Mouse (Mus musculus) heart, adult 2 months (tissue): ENCODE measurements around the gene Crebrf. TPM values are rescaled to one million over a fixed set of nuclear protein-coding genes. Genes with fewer than 3 reads are reported as not detected.

Source experiments
- DNase-seq, 2 experiments: peaks; one replicate each; pipeline ENCODE4 v3.0.0; 2021
- H3K27ac ChIP-seq: fragments of 200-600 bp; 2 replicates; pipeline ENCODE4 v1.8.1; 2022
- H3K27me3 ChIP-seq: fragments of 200-500 bp; 2 replicates; pipeline ENCODE4 v1.6.1; 2012; ENCODE audit warnings: mild to moderate bottlenecking, low read length, inconsistent platforms, mixed read lengths; ENCODE audit not compliant: control insufficient read depth, insufficient read depth
- H3K36me3 ChIP-seq: fragments of 200-500 bp; 2 replicates; pipeline ENCODE4 v1.6.1; 2012; ENCODE audit warnings: low read length, inconsistent platforms; ENCODE audit not compliant: control insufficient read depth, insufficient read depth
- H3K4me1 ChIP-seq: fragments of 200-500 bp; 2 replicates; pipeline ENCODE4 v1.6.1; 2011; ENCODE audit warnings: low read length; ENCODE audit not compliant: control insufficient read depth, insufficient read depth
- H3K4me3 ChIP-seq: fragments of 200-600 bp; 2 replicates; pipeline ENCODE4 v1.8.1; 2022
- H3K79me2 ChIP-seq: fragments of 200-500 bp; replicated peaks from 2 replicates; pipeline ENCODE4 v1.6.1; 2012; ENCODE audit warnings: mild to moderate bottlenecking, inconsistent platforms, low read length, moderate library complexity, mixed read lengths; ENCODE audit not compliant: control insufficient read depth, insufficient read depth
- H3K9ac ChIP-seq: fragments of 200-500 bp; 2 replicates; pipeline ENCODE4 v1.6.1; 2012; ENCODE audit warnings: low read depth, mild to moderate bottlenecking, control low read depth, inconsistent platforms, low read length, mixed read lengths
- CTCF ChIP-seq: fragments of 200-600 bp; IDR thresholded peaks from 2 replicates; pipeline ENCODE4 v1.8.1; 2022; ENCODE audit warnings: antibody characterized with exemption, mild to moderate bottlenecking, moderate library complexity
- EP300 ChIP-seq: fragments of 200-500 bp; IDR thresholded peaks from 2 replicates; pipeline ENCODE4 v1.6.1; 2011; ENCODE audit warnings: low read depth, low read length, control low read depth; ENCODE audit not compliant: insufficient read depth
- POLR2A ChIP-seq: fragments of 200-500 bp; IDR thresholded peaks from 2 replicates; pipeline ENCODE4 v1.6.1; 2011; ENCODE audit warnings: mild to moderate bottlenecking, low read depth, low read length, control low read depth; ENCODE audit not compliant: insufficient read depth
- WGBS: fragments of 180-500 bp; shearing (Covaris S2); methylation state at CpG from one replicate; pipeline ENCODE4 v1.1.7; 2018; 5-methylcytosine and 5-hydroxymethylcytosine counted together
- intact Hi-C: fragments of 180-260 bp; cut with DNase I; formaldehyde crosslinking; loops from one replicate; pipeline ENCODE4 v1.15.1; 2025
- polyA plus RNA-seq: library from polyadenylated mRNA; depleted of rRNA; stranded (reverse); fragments of >200 nt; gene quantifications from 2 replicates; pipeline ENCODE4 v1.2.3, GENCODE M21; 2012
- total RNA-seq, 2 experiments: library from RNA; stranded (reverse); gene quantifications; 2 replicates each; pipeline ENCODE4 v1.2.3; 2021

Gene Crebrf
- total and polyA plus RNA-seq, 3 experiments = 6.1 to 72.9 (median 63.5) TPM

DNA sequence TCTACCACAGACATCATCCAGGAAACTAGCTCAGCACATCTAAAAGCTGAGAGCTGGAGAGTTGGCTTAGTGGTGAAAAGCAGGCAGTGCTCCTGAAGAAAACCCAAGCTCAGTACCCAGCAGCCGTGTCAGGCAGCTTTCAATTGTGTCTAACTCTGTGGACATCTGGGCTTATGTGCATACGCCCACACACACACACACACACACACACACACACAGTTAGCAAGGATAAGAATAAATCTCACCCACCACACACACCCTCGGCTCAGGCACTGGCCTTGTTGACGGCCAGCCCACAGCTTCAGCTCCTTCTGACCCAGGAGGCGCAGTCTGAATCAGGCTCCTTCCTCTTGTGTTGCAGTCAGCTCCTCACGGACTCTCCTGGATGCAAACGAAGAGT lies 76.1 kb downstream of the Crebrf start:
- H3K36me3 ChIP-seq = no peaks in the 10 kb centered on the region
- DNase-seq = no peak
- no peaks in the 10 kb centered on the region for H3K79me2 ChIP-seq
- TF ChIP-seq EP300 = no peak
- TF ChIP-seq POLR2A = no peak
- no peak for TF ChIP-seq CTCF
- no peak overlapping the region for H3K9ac ChIP-seq
- no peak overlapping the region for H3K4me3 ChIP-seq
- no peaks in the 10 kb centered on the region for H3K27me3 ChIP-seq
- no peaks in the 10 kb centered on the region; the same call in 1 of the 2 replicates for H3K4me1 ChIP-seq
- intact Hi-C loops = no loop called here
- WGBS = 72% methylated on average over 7 of the region's 7 CpGs
- H3K27ac ChIP-seq = no peak overlapping the region

DNA sequence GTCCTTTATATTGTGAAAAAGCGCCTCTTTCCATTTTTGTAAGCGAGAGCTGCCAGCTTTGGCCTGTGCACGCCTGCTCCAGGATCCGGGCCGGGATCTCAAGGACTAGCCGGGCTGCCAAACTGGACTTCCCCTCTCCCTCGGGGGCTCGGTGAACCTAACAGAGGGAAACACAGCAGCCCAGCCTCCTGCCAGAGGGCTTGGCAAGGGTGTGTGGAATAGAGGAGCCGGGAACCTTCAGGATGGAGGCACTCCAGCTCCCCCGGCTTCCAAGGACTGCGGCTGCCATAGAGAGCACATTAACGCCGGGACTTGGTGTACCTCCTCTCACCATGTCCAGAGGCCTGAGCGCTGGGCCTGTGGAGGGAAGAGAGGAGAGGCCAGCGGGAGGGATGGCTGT lies 76.6 kb downstream of the Crebrf start:
- TF ChIP-seq EP300 (no peak), POLR2A (no peak)
- peak; percentile 41 to 59 for DNase-seq
- Histone ChIP-seq H3K9ac (no peak overlapping the region), H3K36me3 (no peaks in the 10 kb centered on the region), H3K79me2 (no peaks in the 10 kb centered on the region), H3K27ac (no peak overlapping the region), H3K27me3 (no peaks in the 10 kb centered on the region), H3K4me3 (no peak overlapping the region), H3K4me1 (no peaks in the 10 kb centered on the region; the same call in 1 of the 2 replicates)
- intact Hi-C loops = no loop called here
- WGBS = 77% methylated on average over 15 of the region's 15 CpGs

DNA sequence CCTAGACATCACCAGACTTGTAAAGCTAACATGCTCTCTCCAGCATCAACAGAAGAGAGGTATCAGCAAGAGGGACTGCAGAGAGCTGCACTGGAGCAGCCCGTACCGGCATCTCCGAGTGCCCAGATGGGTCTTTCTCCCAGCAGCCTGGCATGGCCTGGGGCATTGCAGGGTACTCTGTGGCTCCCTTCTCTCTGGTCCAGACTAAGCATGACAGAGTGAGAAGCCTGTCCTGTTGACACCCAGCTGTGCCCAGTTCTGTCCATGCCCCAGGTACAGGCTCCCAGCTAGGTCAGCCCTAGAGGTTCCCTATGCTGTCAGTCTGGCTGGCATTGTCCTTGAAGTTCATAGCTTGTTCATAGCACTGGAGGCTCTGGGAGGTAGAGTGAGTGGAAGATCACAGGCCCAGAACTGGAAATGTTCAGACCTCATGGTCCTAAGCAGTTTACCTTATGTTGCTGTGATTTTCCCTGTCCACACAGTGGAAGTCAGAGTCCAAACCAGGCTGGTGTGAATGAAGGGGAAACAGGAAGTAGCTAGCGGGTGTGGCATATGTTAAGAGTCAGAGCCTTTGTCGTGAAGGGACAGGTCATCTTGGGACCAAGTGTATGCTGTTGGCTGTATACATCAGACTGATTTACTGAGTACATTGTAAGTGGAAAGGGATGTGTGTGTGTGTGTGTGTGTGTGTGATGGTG lies 77.8 kb downstream of the Crebrf start:
- WGBS = 70% methylated on average over 5 of the region's 5 CpGs
- DNase-seq = no peak
- no peaks in the 10 kb centered on the region for H3K36me3 ChIP-seq
- H3K4me3 ChIP-seq = no peak overlapping the region
- TF ChIP-seq CTCF (no peak), EP300 (no peak), POLR2A (no peak)
- intact Hi-C loops = no loop called here
- H3K27ac ChIP-seq = no peak overlapping the region
- no peaks in the 10 kb centered on the region for H3K79me2 ChIP-seq
- H3K9ac ChIP-seq = no peak overlapping the region
- H3K27me3 ChIP-seq = no peaks in the 10 kb centered on the region
- H3K4me1 ChIP-seq = no peaks in the 10 kb centered on the region; the same call in 1 of the 2 replicates

DNA sequence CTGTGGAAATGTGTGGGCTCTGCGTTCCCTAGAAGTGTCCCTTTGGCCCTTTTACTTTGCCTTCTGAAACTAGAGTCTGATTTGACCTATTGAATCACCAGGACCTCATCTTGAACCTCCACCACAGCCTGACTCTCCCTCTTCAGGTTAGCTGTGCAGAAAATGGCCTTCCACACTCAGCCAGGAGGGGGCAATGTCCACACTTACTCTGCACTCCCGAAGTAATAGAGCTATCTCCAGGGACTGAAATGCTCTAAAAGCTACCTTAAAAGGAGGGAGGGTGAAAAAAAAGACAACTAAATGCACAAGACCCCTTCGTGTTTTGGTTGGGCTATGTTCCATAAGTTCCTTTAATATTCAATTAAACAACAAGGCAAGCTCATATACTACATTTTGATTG lies 79.3 kb downstream of the Crebrf start:
- Histone ChIP-seq H3K27ac (no peak overlapping the region), H3K9ac (no peak overlapping the region), H3K4me3 (no peak overlapping the region), H3K36me3 (no peaks in the 10 kb centered on the region), H3K4me1 (no peaks in the 10 kb centered on the region; the same call in 1 of the 2 replicates), H3K27me3 (no peaks in the 10 kb centered on the region), H3K79me2 (no peaks in the 10 kb centered on the region)
- peak; percentile 90 for TF ChIP-seq CTCF
- TF ChIP-seq EP300 = peak; percentile 63; the same call in 1 of the 2 replicates
- no peak for TF ChIP-seq POLR2A
- WGBS = 15% methylated on average over 3 of the region's 3 CpGs
- intact Hi-C loops = loop anchor here (1.0 to 5.0 kb wide), 2 partner anchors 43 to 92 kb away; no protein-coding TSS in a partner anchor
- peak; percentile 40 to 69 for DNase-seq

DNA sequence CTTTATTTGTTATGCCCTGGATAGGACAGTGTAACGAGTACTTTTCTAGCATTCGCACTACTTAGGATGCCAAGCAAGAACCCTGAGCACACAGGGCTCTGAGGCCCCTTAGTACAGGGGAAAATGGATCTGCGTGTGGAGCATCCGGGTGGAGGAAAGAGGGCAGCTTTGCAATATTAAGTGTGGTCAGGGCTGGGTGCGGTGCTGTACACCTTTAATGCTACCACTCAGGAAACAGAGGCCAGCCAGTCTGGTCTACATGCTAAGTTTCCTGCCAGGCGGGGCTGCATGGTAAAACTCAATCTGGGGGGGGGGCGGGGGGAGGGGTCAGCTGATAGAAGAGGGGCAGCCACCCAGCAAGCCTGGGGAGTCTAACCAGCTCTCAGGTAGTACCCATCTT lies 79.9 kb downstream of the Crebrf start:
- 67% methylated on average over 7 of the region's 7 CpGs for WGBS
- Histone ChIP-seq H3K36me3 (no peaks in the 10 kb centered on the region), H3K27ac (no peak overlapping the region), H3K4me3 (no peak overlapping the region), H3K27me3 (no peaks in the 10 kb centered on the region), H3K9ac (no peak overlapping the region), H3K4me1 (no peaks in the 10 kb centered on the region; the same call in 1 of the 2 replicates), H3K79me2 (no peaks in the 10 kb centered on the region)
- DNase-seq = no peak
- intact Hi-C loops = loop anchor here (5.0 kb wide), 1 partner anchor 42 kb away; no protein-coding TSS in a partner anchor
- TF ChIP-seq CTCF (no peak), EP300 (no peak), POLR2A (no peak)

DNA sequence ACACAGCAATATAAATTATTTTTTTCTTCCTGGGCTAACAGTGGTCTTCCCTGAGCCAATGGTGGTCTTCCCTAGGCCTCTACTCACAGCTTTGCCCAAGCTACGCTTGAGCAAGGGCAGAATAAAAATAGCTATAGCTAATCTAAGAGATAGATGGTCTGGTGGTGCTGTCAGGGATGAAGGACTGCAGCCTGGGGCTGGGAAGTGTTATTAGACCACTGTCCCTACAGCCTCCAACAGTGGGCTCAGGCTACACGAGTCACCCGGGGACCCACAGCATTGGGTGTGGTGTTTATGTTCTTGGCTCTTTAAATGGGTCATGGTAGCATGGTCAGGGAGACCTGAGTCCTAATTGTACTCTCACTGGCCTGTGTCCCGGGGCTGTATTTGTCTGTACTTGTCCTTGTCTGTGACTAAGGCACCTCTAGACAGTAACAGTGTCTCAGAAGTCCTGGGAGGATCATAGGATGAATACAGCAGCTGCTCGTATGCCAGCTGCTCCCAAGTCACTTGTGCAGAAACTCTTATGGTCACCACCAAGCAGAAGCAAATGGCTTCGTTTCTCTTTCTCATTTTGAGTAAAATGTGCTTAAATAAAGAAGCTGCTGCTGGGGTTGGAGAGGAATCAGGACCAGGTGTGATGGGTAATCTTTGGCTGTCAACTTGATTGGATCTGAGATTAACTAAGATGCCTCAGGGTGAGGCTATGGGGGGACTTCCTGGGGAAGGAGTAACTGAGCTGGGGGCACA lies 82.1 kb downstream of the Crebrf start:
- no peak for DNase-seq
- Histone ChIP-seq H3K27ac (no peak overlapping the region), H3K36me3 (no peaks in the 10 kb centered on the region), H3K4me1 (no peaks in the 10 kb centered on the region; the same call in 1 of the 2 replicates), H3K27me3 (no peaks in the 10 kb centered on the region), H3K9ac (no peak overlapping the region), H3K79me2 (no peaks in the 10 kb centered on the region), H3K4me3 (no peak overlapping the region)
- WGBS = 46% methylated on average over 6 of the region's 6 CpGs
- intact Hi-C loops = loop anchor here (5.0 kb wide), 1 partner anchor 40 kb away; no protein-coding TSS in a partner anchor
- TF ChIP-seq POLR2A (no peak), CTCF (no peak), EP300 (no peak)
